1 mouse cellular context compared by ENCODE assay signal in genomic region chr8:121948321-121949145, GRCm38 (mm10).
A peak's percentile ranks its signal among the peaks of the same experiment; 100 is the strongest.
TF ChIP-seq lines count a peak whose summit lies in the region.

No protein-coding gene starts in this region.

TF ChIP-seq in CH12.LX, 34 proteins besides CTCF, POLR2A, EP300 and RAD21 (continued from another document):
- 0 out of 2 replicates have a peak, but pooled peaks have one; percentile 26 for TF ChIP-seq UBTF (IDR thresholded peaks at IDR 0.05; ENCODE audit: low read depth, low read length)
- TF ChIP-seq USF1 (IDR thresholded peaks at IDR 0.05; ENCODE audit: low read depth, low read length) = no peak
- TF ChIP-seq MAZ (IDR thresholded peaks at IDR 0.05; ENCODE audit: low read depth, low read length) = 0 out of 2 replicates have a peak, but pooled peaks have one; percentile 56
TF ChIP-seq in CH12.LX: peak in this region for 22.
